Mouse (Mus musculus) E14TG2a.4 (cell line): ENCODE data around the gene Kif18a.

Experiments used
- H3K27me3 ChIP-seq: 2 replicates; pipeline ENCODE4 v1.6.1; 2014; ENCODE audit warnings: low read length, control low read depth; ENCODE audit not compliant: insufficient read depth
- H3K36me3 ChIP-seq: 2 replicates; pipeline ENCODE4 v1.6.1; 2014; ENCODE audit warnings: low read length, control low read depth; ENCODE audit not compliant: insufficient read depth
- H3K4me1 ChIP-seq: replicated peaks from 2 replicates; pipeline ENCODE4 v1.6.1; 2014; ENCODE audit warnings: low read depth, low read length, control low read depth
- H3K4me3 ChIP-seq: replicated peaks from 2 replicates; pipeline ENCODE4 v1.5.1; 2014; ENCODE audit warnings: mild to moderate bottlenecking, low read length
- H3K9me3 ChIP-seq: 2 replicates; pipeline ENCODE4 v1.6.1; 2014; ENCODE audit warnings: low read length, control low read depth
- CTCF ChIP-seq: conservative IDR thresholded peaks from 2 replicates; pipeline ENCODE4 v1.5.1; 2014; ENCODE audit warnings: low read length
- NANOG ChIP-seq: IDR thresholded peaks from 2 replicates; pipeline ENCODE4 v1.6.1; 2014; ENCODE audit warnings: borderline replicate concordance, low read length, mixed read lengths
- POU5F1 ChIP-seq: IDR thresholded peaks from 2 replicates; pipeline ENCODE4 v1.6.1; 2014; ENCODE audit warnings: low read length, borderline replicate concordance

Kif18a gene

GRCm38 (mm10) chr2:109335765-109336164, 55.2 kb downstream of the Kif18a start:
- no peaks in the 10 kb centered on the region for H3K9me3 ChIP-seq
- no peak overlapping the region for H3K4me3 ChIP-seq
- peaks cover 8% of the 10 kb centered on the region; the same call in 1 of the 2 replicates for H3K4me1 ChIP-seq
- H3K36me3 ChIP-seq: peaks cover 51% of the 10 kb centered on the region
- H3K27me3 ChIP-seq: no peaks in the 10 kb centered on the region
- TF ChIP-seq POU5F1: no peak
- TF ChIP-seq CTCF: no peak
- no peak for TF ChIP-seq NANOG

- Histone ChIP-seq H3K36me3 (peaks cover 32% of the 10 kb centered on the region), H3K27me3 (no peaks in the 10 kb centered on the region), H3K4me3 (no peak overlapping the region), H3K4me1 (peaks cover 4% of the 10 kb centered on the region; the same call in 1 of the 2 replicates), H3K9me3 (no peaks in the 10 kb centered on the region)
- no peak for TF ChIP-seq NANOG
- TF ChIP-seq POU5F1: no peak
- no peak for TF ChIP-seq CTCF
Observed at GRCm38 (mm10) chr2:109345386-109345785, 64.8 kb downstream of the Kif18a start.

- no peak for TF ChIP-seq CTCF
- TF ChIP-seq POU5F1: no peak
- no peak for TF ChIP-seq NANOG
- Histone ChIP-seq H3K27me3 (no peaks in the 10 kb centered on the region), H3K9me3 (no peaks in the 10 kb centered on the region), H3K4me3 (no peak overlapping the region), H3K36me3 (peaks cover 9% of the 10 kb centered on the region), H3K4me1 (no peaks in the 10 kb centered on the region)
Observed at GRCm38 (mm10) chr2:109348742-109349141, 68.2 kb downstream of the Kif18a start.

GRCm38 (mm10) chr2:109358456-109359141, 78.1 kb downstream of the Kif18a start:
- Histone ChIP-seq H3K4me1 (no peaks in the 10 kb centered on the region), H3K9me3 (no peaks in the 10 kb centered on the region), H3K36me3 (no peaks in the 10 kb centered on the region), H3K27me3 (no peaks in the 10 kb centered on the region), H3K4me3 (no peak overlapping the region)
- TF ChIP-seq POU5F1: no peak
- TF ChIP-seq CTCF: no peak
- no peak for TF ChIP-seq NANOG

- Histone ChIP-seq H3K4me1 (no peaks in the 10 kb centered on the region), H3K27me3 (no peaks in the 10 kb centered on the region), H3K36me3 (no peaks in the 10 kb centered on the region), H3K9me3 (no peaks in the 10 kb centered on the region), H3K4me3 (no peak overlapping the region)
- TF ChIP-seq CTCF: no peak
- TF ChIP-seq POU5F1: no peak
- TF ChIP-seq NANOG: no peak
Observed at GRCm38 (mm10) chr2:109365962-109366361, 85.4 kb downstream of the Kif18a start.

GRCm38 (mm10) chr2:109374881-109375280, 94.3 kb downstream of the Kif18a start:
- H3K27me3 ChIP-seq: no peaks in the 10 kb centered on the region
- H3K36me3 ChIP-seq: no peaks in the 10 kb centered on the region
- H3K4me3 ChIP-seq: no peak overlapping the region
- TF ChIP-seq NANOG: no peak; the same call in 1 of the 2 replicates
- no peak for TF ChIP-seq CTCF
- TF ChIP-seq POU5F1: no peak
- 0 out of 2 replicates have a peak, but pooled peaks cover 2% of the 10 kb centered on the region for H3K4me1 ChIP-seq
- no peaks in the 10 kb centered on the region; the same call in 1 of the 2 replicates for H3K9me3 ChIP-seq

- H3K36me3 ChIP-seq: no peaks in the 10 kb centered on the region
- TF ChIP-seq POU5F1 (no peak), CTCF (no peak), NANOG (no peak)
- H3K4me3 ChIP-seq: no peak overlapping the region
- H3K4me1 ChIP-seq: no peaks in the 10 kb centered on the region
- H3K9me3 ChIP-seq: no peaks in the 10 kb centered on the region
- no peaks in the 10 kb centered on the region for H3K27me3 ChIP-seq
Observed at GRCm38 (mm10) chr2:109384019-109384418, 103.5 kb downstream of the Kif18a start.

GRCm38 (mm10) chr2:109386211-109386610, 105.7 kb downstream of the Kif18a start:
- Histone ChIP-seq H3K4me3 (no peak overlapping the region), H3K4me1 (no peaks in the 10 kb centered on the region), H3K27me3 (no peaks in the 10 kb centered on the region), H3K9me3 (no peaks in the 10 kb centered on the region), H3K36me3 (no peaks in the 10 kb centered on the region)
- TF ChIP-seq POU5F1: no peak
- no peak for TF ChIP-seq CTCF
- no peak for TF ChIP-seq NANOG
